Mouse (Mus musculus): Measurements from ENCODE around the gene Slc44a3.

DNA sequence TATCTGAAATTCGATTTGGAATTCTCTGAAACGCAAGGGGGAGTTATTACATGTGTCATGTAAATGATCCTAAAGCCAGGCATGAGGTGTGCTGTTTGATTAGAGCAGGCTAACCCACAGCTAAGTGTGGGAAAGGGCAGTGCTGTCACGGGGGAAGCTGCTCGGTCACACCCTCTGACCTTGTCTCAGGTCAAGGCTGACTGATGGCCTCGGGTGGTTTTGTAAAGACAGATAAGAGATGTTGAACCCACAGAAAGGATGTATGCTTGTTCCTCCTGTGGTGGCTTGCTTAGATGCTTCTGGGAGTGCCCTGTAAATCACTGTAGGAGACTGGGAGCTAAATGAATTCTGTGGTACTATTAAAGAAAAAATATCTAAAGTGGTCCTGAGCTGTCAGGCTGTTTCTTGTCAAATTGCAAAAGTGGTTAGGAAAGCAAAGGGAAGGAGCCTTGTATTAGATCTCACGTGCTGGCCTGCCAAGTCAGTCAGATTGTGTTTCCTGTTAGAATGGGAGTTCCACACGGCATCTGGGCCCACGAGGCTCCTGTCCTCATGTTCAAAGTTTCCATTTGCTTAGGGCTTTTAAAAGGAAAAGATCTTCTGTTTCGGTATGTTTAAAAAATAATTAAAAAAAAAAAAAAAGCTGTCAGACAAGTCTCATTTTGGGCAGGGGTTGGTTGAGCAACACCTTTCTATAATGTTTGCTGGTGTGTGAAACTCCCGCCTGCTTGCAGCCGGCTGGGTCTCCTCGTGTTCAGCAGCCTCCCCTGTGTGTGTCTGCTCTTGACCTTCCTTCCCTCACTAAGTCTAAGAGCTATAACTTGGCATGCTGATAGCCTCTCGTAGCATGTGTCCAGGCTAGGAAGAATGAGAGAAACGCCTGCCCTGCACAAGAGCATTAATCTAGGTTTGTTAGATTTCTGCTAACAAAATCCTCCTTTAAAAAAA, 73.4 kb downstream of the Slc44a3 start:
- TF ChIP-seq CTCF (IDR thresholded peaks at IDR 0.05; ENCODE audit: low read depth) (no peak), EP300 (IDR thresholded peaks at IDR 0.05; ENCODE audit: low read depth) (no peak)

Measured in liver, postnatal 0 days (tissue).